Mouse (Mus musculus): ENCODE measurements around the gene Mrap2.
A peak's percentile ranks its signal among the peaks of the same experiment; 100 is the strongest.
"Not testable (repeated sequence)": the region's sequence is repeated elsewhere in the genome, so short reads cannot be mapped to it uniquely, and the experiment has no call there.

Mrap2 gene

GRCm38 (mm10) chr9:87144106-87144505 is at the start of gene Mrap2:
Mrap2 (plus strand) TSS chr9:87144306.
- peak; percentile 39 to 50 for DNase-seq (ENCODE audit: low spot score in 2 of 2)

DNA sequence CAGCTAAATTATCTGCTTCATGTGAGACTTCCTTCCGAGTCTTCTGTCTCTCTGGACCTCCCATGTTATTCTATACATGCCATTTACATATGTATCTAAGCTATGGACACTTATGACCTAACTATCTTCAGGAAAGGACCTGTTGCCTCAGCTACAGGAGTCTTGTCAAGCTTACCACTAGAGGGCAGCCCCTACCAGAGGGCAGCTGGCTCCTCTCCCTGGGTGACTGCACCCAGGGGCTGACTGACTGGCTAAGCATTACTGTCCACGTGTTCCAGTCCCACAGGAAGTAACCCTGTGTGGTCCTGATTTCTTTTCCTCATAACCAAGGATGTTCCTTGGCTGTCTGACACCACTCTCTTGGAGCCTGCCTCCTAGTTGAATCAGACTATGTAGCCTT is 46.1 kb upstream of the Mrap2 start:
- peak in 1 of 2 experiments; percentile 30 for DNase-seq (ENCODE audit: low spot score in 2 of 2)

DNA sequence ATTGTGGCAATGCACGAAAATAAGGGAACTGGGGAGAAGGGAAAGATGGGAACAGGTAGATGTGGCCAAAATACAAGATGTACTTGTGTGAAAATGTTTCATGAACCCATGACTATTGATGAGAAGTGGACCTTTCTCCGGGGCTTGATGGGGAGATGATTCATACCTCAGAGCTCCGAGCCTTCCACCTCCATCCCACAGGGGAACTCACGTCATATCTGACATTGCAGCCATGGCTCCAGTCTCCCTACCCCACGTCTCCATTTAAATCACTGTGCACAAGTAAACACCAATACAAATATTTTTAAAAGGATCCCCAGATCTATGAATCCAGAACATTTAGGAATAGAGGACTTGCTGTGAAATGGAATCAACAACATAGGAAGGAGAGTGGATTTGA is 29.1 kb upstream of the Mrap2 start:
- no peak for DNase-seq (ENCODE audit: low spot score in 2 of 2)

DNA sequence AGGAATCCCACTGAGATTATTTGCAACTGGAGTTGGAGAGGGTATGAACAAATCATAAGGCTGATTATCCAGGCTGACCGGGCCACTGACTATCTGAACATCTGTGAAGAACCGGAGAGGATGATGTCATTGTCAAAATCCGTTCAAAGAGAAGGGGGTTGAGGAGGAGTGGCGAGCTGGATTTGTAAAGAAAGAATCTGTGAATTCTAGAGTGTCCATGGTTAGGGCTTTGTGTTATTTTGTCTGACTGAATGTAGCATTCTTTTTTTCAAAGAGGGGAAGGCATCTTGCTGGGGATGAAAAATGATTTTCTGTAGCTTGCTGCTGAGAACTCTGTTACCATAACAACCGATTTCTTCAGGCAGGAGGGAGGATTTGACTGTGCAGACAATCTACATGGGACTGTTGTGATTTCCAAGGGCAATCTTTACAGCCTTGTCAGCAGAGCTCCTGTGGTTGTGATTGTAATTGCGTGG is 28.6 kb upstream of the Mrap2 start:
- peak in 1 of 2 experiments; percentile 9 for DNase-seq (ENCODE audit: low spot score in 2 of 2)

DNA sequence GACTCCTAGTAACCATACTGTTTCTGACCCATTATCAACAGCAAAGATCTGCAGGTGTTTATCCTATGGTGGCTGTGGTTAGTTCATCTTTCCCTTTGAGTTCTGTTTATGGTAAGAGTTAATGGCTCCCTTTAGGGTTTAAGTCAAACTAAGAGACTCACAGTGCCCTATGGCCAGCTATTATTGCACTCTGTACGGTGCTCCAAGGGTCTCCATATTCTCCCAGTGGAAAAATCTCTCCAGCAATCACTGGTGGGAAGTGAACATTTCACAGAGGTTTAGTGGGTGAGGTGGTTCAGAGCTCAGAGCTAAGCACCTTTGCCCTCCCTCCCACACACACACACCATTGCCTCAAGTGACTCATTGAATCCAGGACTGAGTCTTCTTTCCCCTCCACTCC is 28.1 kb upstream of the Mrap2 start:
- no peak for DNase-seq (ENCODE audit: low spot score in 2 of 2)

- no peak for DNase-seq (ENCODE audit: low spot score in 2 of 2)
Measured at GRCm38 (mm10) chr9:87118996-87119395, 25.1 kb upstream of the Mrap2 start.

DNA sequence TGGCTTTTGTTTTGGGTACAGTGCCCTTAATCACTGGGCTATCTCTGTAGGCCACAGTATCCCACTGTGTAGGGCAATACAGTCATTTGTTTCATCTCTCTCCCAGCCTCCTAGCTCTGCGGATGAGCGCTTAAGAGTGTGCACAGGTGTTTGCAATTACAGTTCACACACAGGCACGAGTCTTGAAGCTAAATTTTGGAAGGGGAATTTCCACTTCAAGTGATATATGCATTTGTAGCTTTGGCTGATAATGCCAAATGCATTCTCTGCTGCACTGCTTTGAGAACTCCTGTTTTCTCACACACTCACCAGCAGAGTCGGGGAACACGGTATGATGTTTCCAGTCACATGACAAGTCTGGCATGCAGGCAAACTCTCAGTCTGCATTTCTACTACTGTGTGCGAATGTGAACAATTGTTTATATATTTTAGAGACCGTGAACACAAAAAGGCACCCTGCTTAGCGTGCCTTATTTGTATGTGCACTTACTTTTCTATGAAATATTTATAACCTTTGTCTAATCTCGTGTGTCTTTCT is 22.1 kb upstream of the Mrap2 start:
- no peak for DNase-seq (ENCODE audit: low spot score in 2 of 2)

DNA sequence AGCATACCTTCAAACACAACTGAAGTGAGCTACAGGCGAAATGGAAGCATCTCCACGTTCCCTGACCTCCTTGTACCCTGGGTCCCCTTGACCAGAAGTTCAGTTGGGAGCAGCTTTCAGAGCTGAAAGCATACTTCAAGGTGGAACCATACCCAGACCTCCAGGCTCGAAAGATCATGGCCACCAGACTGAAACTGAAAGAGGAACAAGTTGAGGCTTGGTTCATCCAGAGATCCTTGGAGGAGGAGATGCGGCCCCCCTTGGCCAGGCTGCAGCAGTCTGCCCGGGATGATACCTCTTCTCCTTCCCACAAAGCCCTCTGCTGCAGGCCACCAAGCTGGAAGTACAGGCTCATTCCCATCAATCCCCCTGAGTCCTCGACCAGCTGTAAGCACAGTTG is 17.1 kb upstream of the Mrap2 start:
- not testable (repeated sequence) for DNase-seq (ENCODE audit: low spot score in 2 of 2)

GRCm38 (mm10) chr9:87135765-87136558 is 8.1 kb upstream of the Mrap2 start:
- no peak for DNase-seq (ENCODE audit: low spot score in 2 of 2)

- DNase-seq (ENCODE audit: low spot score in 2 of 2) = no peak
Measured at GRCm38 (mm10) chr9:87143076-87143475, 1.0 kb upstream of the Mrap2 start.

GRCm38 (mm10) chr9:87144532-87144931 is 426 bp downstream of the Mrap2 start:
- DNase-seq (ENCODE audit: low spot score in 2 of 2) = no peak

DNA sequence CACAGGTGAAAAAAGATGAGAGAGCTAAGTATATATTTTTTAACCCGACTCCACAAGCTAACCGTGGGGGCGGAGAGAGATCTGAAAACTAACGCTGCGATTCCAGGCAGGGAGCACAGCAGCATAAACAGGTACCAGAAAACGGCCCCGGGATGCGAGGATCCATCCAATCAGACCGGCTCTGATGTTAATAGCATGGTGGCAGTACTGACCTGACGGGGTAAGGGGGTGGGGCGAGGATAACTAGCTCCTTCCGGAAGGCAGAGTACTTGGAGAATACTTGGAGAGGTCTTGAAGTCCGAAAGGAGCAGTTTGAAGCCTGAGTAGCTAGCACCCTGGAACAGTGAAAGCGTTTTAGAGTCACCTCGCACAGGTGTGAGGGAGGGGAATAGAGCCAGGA is 1.1 kb downstream of the Mrap2 start:
- DNase-seq (ENCODE audit: low spot score in 2 of 2) = no peak

DNA sequence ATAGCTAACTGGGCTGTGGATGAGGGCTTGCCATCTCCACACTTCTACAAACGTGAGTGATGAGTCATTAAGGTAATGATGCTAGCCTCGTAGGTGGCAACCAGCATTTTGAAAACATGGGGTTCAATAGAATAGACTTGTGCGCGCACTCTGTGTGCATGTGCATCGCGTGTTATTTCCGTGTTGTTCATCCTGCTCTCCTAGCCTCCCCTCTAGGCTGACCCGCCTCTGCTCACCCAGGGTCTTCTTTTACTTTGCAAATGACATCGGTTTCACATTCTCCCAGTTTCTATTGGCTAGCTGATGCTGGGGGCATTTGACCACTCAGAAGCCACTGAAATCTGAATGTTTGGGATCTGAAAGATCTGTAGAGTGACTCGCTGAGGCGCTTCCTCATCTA is 1.6 kb downstream of the Mrap2 start:
- DNase-seq (ENCODE audit: low spot score in 2 of 2) = no peak

DNA sequence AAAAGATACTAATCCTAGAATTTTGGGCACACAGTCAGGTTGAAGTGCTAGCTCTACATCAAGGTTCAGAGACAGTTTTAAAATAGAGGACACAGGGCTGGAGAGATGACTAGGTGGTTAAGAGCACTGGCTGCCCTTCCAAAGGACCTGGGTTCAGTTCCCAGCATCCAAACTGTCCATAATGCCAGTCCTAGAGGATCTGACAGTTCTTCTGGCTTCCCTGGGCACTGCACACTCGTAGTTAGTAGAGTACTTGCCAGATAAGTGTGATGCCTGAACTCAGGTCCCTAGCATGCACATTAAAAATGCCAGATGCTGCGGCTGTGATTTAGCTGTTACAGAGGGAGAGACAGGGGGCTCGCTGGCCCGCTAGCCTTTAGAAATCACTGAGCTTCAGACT is 2.3 kb downstream of the Mrap2 start:
- no peak for DNase-seq (ENCODE audit: low spot score in 2 of 2)

DNA sequence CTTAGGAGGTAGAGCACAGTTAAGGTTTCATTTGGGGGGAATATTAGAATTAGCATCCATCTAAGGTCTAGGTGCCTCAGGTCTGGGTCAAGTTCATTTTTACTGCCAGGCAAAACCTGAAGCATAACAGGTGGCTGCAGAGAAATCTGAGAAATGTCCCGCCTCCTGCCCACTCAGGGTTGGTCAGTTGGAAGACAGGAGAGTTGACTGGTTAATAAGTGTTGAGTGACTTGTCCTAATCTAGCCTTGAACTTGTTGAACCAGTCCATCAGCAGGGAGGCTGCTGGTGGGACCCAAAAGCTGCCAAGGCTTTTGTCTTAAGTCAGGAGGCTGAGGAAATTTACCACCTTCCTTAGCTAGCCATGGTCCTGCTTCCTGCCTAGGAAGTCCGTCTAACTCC is 3.8 kb downstream of the Mrap2 start:
- DNase-seq (ENCODE audit: low spot score in 2 of 2) = no peak

- no peak for DNase-seq (ENCODE audit: low spot score in 2 of 2)
Measured at GRCm38 (mm10) chr9:87152641-87153325, 8.7 kb downstream of the Mrap2 start.

GRCm38 (mm10) chr9:87162559-87162958 is 18.5 kb downstream of the Mrap2 start:
- no peak for DNase-seq (ENCODE audit: low spot score in 2 of 2)

GRCm38 (mm10) chr9:87167001-87167830 is 23.1 kb downstream of the Mrap2 start:
- no peak for DNase-seq (ENCODE audit: low spot score in 2 of 2)

DNA sequence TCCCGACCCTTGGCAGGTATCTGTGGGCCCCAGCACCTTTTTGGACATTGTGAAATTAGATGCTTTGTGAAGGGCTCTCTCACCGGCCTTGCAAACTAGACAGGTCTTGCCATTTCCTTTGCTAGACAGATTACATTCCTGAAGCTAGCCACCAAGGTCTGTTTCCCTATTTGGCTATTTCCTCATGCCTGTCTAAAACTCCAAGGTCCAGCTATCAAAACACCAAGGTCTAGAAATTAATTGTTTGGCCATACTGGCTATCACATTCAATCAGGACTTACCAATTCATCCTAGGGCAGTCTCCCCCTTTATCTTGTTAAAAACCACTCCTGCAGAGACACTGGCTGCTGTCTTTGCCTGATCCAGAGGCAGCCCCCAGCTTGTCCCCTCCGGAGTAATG is 23.9 kb downstream of the Mrap2 start:
- DNase-seq (ENCODE audit: low spot score in 2 of 2) = no peak

GRCm38 (mm10) chr9:87169144-87169543 is 25.0 kb downstream of the Mrap2 start:
- DNase-seq (ENCODE audit: low spot score in 2 of 2) = no peak

GRCm38 (mm10) chr9:87170891-87171290 is 26.8 kb downstream of the Mrap2 start:
- DNase-seq (ENCODE audit: low spot score in 2 of 2) = no peak

DNA sequence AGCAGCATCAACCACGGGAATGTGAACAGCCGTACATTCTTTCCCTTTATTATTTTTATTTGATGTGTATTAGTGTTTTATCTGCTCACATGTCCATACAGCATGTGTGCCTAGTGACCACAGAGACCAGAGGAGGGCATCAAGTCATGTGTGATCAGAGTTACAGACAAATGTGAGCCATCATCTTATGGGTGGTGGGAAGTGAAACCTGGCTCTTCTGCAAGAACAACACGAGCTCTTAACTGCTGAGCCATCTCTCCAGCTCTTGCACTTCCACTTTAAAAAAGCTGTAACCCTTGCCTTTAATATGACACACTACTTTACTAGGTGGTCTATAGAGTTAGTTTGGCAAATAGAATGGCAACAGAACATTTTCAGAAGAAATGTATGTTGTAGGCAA is 27.4 kb downstream of the Mrap2 start:
- no peak for DNase-seq (ENCODE audit: low spot score in 2 of 2)
